ENCODE assay signal across 9 mouse cellular contexts in genomic region chr5:36394840-36395515, GRCm38 (mm10). TPM values are rescaled to one million over a fixed set of nuclear protein-coding genes. Genes with fewer than 3 reads are reported as not detected.
DNase-seq lines count a peak whose midpoint lies in the region; ATAC-seq and TF ChIP-seq lines count a peak whose summit lies in the region.
"Had no signal": no experiment of that assay in that cellular context is flagged by ENCODE, and none has a peak within 500 bp of the region (broad histone marks: within the 10 kb centered on the region; RNA-seq: fewer than 3 reads in every experiment).

No protein-coding gene starts in this region.

- 28% methylated on average over 11 of the region's 11 CpGs for WGBS in lung, embryonic 16.5 days
- 35% methylated on average over 11 of the region's 11 CpGs for WGBS in stomach, postnatal 0 days
- 53% methylated on average over 11 of the region's 11 CpGs for WGBS in heart, embryonic 10.5 days

- no peak for TF ChIP-seq EP300 in stomach, postnatal 0 days (optimal IDR thresholded peaks at IDR 0.05)

- H3K9ac ChIP-seq in lung, embryonic 16.5 days (ENCODE audit: low read length), result peak overlapping the region; percentile 26; the same call in 1 of the 2 replicates
- H3K9ac ChIP-seq in stomach, postnatal 0 days (ENCODE audit: low read length), result no peak overlapping the region

- peak; percentile 36 for TF ChIP-seq CTCF in stomach, postnatal 0 days (IDR thresholded peaks at IDR 0.05; ENCODE audit: low read depth)

- peak overlapping the region; percentile 13; the same call in 1 of the 2 replicates for H3K4me3 ChIP-seq in lung, embryonic 16.5 days (ENCODE audit: low read length)
- H3K4me3 ChIP-seq in stomach, postnatal 0 days (ENCODE audit: low read depth, low read length), result no peak overlapping the region
- H3K4me3 ChIP-seq in heart, embryonic 10.5 days, result no peak overlapping the region

- no peaks in the 10 kb centered on the region for H3K9me3 ChIP-seq in lung, embryonic 16.5 days (ENCODE audit: control insufficient read depth, low read length)
- no peaks in the 10 kb centered on the region for H3K9me3 ChIP-seq in stomach, postnatal 0 days (ENCODE audit: control insufficient read depth, low read length)
- H3K9me3 ChIP-seq in heart, embryonic 10.5 days, result no peaks in the 10 kb centered on the region

- peak; percentile 25 to 42 for DNase-seq in cerebellum, postnatal 25 days
- DNase-seq in cerebellum, adult 9-10 months, result no peak
- peak; percentile 27 for DNase-seq in right cerebral cortex, postnatal 4 days
- DNase-seq in right cerebral cortex, postnatal 25 days, result no peak
- no peak for DNase-seq in stomach, postnatal 0 days (ENCODE audit: low spot score)
- DNase-seq in ovary, postnatal 10 days (ENCODE audit: low spot score), result no peak
- no peak for DNase-seq in heart, embryonic 10.5 days (ENCODE audit: low spot score)
- DNase-seq: B cell, adult 2 months had no signal

- peaks cover 47% of the 10 kb centered on the region for H3K4me1 ChIP-seq in lung, embryonic 16.5 days (replicated peaks; ENCODE audit: control insufficient read depth, insufficient read depth, low read length)
- peaks cover 2% of the 10 kb centered on the region; the same call in 1 of the 2 replicates for H3K4me1 ChIP-seq in stomach, postnatal 0 days (replicated peaks; ENCODE audit: control insufficient read depth, insufficient read depth)
- peaks cover 63% of the 10 kb centered on the region for H3K4me1 ChIP-seq in heart, embryonic 10.5 days

- ATAC-seq in lung, embryonic 16.5 days (ENCODE audit: low read depth), result peak; percentile 16
- ATAC-seq in stomach, postnatal 0 days (ENCODE audit: low FRiP score, low TSS enrichment), result no peak

- H3K36me3 ChIP-seq in lung, embryonic 16.5 days (ENCODE audit: control insufficient read depth, insufficient read depth, low read length), result no peaks in the 10 kb centered on the region
- H3K36me3 ChIP-seq in stomach, postnatal 0 days (ENCODE audit: control insufficient read depth, insufficient read depth, low read length), result no peaks in the 10 kb centered on the region
- H3K36me3 ChIP-seq in heart, embryonic 10.5 days, result no peaks in the 10 kb centered on the region

- H3K4me2 ChIP-seq in lung, embryonic 16.5 days (ENCODE audit: low read depth, low read length), result peak overlapping the region; percentile 98
- H3K4me2 ChIP-seq in stomach, postnatal 0 days (replicated peaks; ENCODE audit: low read depth), result no peak overlapping the region

- no peaks in the 10 kb centered on the region for H3K27me3 ChIP-seq in lung, embryonic 16.5 days (ENCODE audit: control insufficient read depth, insufficient read depth, low read depth, low read length)
- no peaks in the 10 kb centered on the region for H3K27me3 ChIP-seq in stomach, postnatal 0 days (ENCODE audit: control insufficient read depth, insufficient read depth, low read length)
- peaks cover 69% of the 10 kb centered on the region for H3K27me3 ChIP-seq in heart, embryonic 10.5 days (ENCODE audit: insufficient read depth, poor library complexity, severe bottlenecking)

- peak overlapping the region; percentile 77 for H3K27ac ChIP-seq in lung, embryonic 16.5 days (ENCODE audit: low read length)
- no peak overlapping the region for H3K27ac ChIP-seq in stomach, postnatal 0 days (replicated peaks)
- H3K27ac ChIP-seq in heart, embryonic 10.5 days, result no peak overlapping the region

RNA-seq across cellular contexts. Expression of gene Sorcs2, which starts 3.0 kb away (rescaled TPM):
- polyA plus RNA-seq in lung, embryonic 16.5 days (2015; fragmentation: Nextera tagmentation; extraction: Ambion mirVana), result 20.6 and 21.8 TPM in 2 replicates
- 3.1 and 4.2 TPM in 2 replicates for polyA plus RNA-seq in stomach, postnatal 0 days (2015; fragmentation: Nextera tagmentation; extraction: Ambion mirVana)
- 6.9 and 12.2 TPM in 2 replicates for polyA plus RNA-seq in heart, embryonic 10.5 days (2016; fragmentation: Nextera tagmentation; extraction: Ambion mirVana)

Comparison
In these comparisons a context has a peak if more than half of its experiments do, and no peak if none do; other contexts are left out.
1. DNase-seq: peak in cerebellum, postnatal 25 days (2 of 2) and right cerebral cortex, postnatal 4 days (single experiment); none in cerebellum, adult 9-10 months (single experiment), right cerebral cortex, postnatal 25 days (single experiment), stomach, postnatal 0 days (single experiment), ovary, postnatal 10 days (single experiment) and heart, embryonic 10.5 days (single experiment).